In genomic region chr8:108736442-108736841, GRCm38 (mm10) we compare ENCODE assay signal across 11 mouse cellular contexts.
A peak's percentile ranks its signal among the peaks of the same experiment; 100 is the strongest.
DNase-seq lines count a peak whose midpoint lies in the region; ATAC-seq lines count a peak whose summit lies in the region.
"Had no signal": no experiment of that assay in that cellular context is flagged by ENCODE, and none has a peak within 500 bp of the region (broad histone marks: within the 10 kb centered on the region; RNA-seq: fewer than 3 reads in every experiment).

No protein-coding gene starts in this region.

- H3K4me2 ChIP-seq in kidney, embryonic 15.5 days, result 0 out of 2 replicates have a peak overlapping the region, but pooled peaks have one; percentile 19
- H3K4me2 ChIP-seq in intestine, embryonic 14.5 days (ENCODE audit: low read length), result peak overlapping the region; percentile 14; the same call in 1 of the 2 replicates

- H3K4me3 ChIP-seq in kidney, embryonic 15.5 days (replicated peaks), result no peak overlapping the region
- no peak overlapping the region for H3K4me3 ChIP-seq in intestine, embryonic 14.5 days (ENCODE audit: low read depth, low read length)
- H3K4me3 ChIP-seq: erythroblast, embryonic 14.5 days had no signal

- H3K36me3 ChIP-seq in kidney, embryonic 15.5 days, result no peaks in the 10 kb centered on the region
- H3K36me3 ChIP-seq in intestine, embryonic 14.5 days (ENCODE audit: control insufficient read depth, insufficient read depth, low read length), result no peaks in the 10 kb centered on the region

- H3K9ac ChIP-seq in kidney, embryonic 15.5 days, result no peak overlapping the region
- H3K9ac ChIP-seq in intestine, embryonic 14.5 days (ENCODE audit: low read length), result no peak overlapping the region

- peak overlapping the region; percentile 37 for H3K27ac ChIP-seq in kidney, embryonic 15.5 days
- peak overlapping the region; percentile 73 for H3K27ac ChIP-seq in intestine, embryonic 14.5 days (ENCODE audit: low read depth)

- 0 out of 2 replicates have a peak, but pooled peaks have one; percentile 12 for ATAC-seq in kidney, embryonic 15.5 days (replicated peaks; ENCODE audit: low FRiP score)
- ATAC-seq in intestine, embryonic 14.5 days (replicated peaks; ENCODE audit: low FRiP score, low TSS enrichment, low read depth), result no peak
- ATAC-seq: hindbrain, embryonic 16.5 days had no signal

- WGBS in kidney, embryonic 15.5 days, result 14% methylated on average over 9 of the region's 9 CpGs
- WGBS in intestine, embryonic 14.5 days, result 8% methylated on average over 9 of the region's 9 CpGs

- H3K4me1 ChIP-seq in kidney, embryonic 15.5 days, result peaks cover 64% of the 10 kb centered on the region
- peaks cover 68% of the 10 kb centered on the region for H3K4me1 ChIP-seq in intestine, embryonic 14.5 days (replicated peaks; ENCODE audit: control insufficient read depth, insufficient read depth, low read length)

- no peaks in the 10 kb centered on the region for H3K27me3 ChIP-seq in kidney, embryonic 15.5 days
- no peaks in the 10 kb centered on the region for H3K27me3 ChIP-seq in intestine, embryonic 14.5 days (replicated peaks; ENCODE audit: control insufficient read depth, insufficient read depth, low read length)

- H3K9me3 ChIP-seq in kidney, embryonic 15.5 days (replicated peaks), result no peaks in the 10 kb centered on the region
- no peaks in the 10 kb centered on the region for H3K9me3 ChIP-seq in intestine, embryonic 14.5 days (ENCODE audit: control insufficient read depth, low read length)

- DNase-seq in cerebellum, postnatal 10 days, result peak; percentile 34 to 43
- DNase-seq in cerebellum, postnatal 36 days, result no peak
- no peak for DNase-seq in kidney, adult 18-20 months
- no peak for DNase-seq in intestine, embryonic 14.5 days (ENCODE audit: low spot score)
- peak; percentile 34 for DNase-seq in lung, postnatal 25 days (ENCODE audit: low spot score)
- DNase-seq in embryo, embryonic 9.5 days (ENCODE audit: extremely low spot score), result no peak
- no peak for DNase-seq in cerebellum, adult 18-20 months
- DNase-seq: cerebellum, postnatal 25 days had no signal

Comparison
In these comparisons a context has a peak if more than half of its experiments do, and no peak if none do; other contexts are left out.
1. DNase-seq: peak in cerebellum, postnatal 10 days (2 of 2) and lung, postnatal 25 days (single experiment); none in cerebellum, postnatal 36 days (0 of 2), kidney, adult 18-20 months (single experiment), intestine, embryonic 14.5 days (single experiment), embryo, embryonic 9.5 days (single experiment) and cerebellum, adult 18-20 months (0 of 2).